Mouse (Mus musculus) erythroid progenitor cell, adult 5-6 weeks (primary cell): ENCODE data around the gene Tead1. TPM values are rescaled to one million over a fixed set of nuclear protein-coding genes. Genes with fewer than 3 reads are reported as not detected.

ENCODE experiments used
- ATAC-seq: replicated peaks from 2 replicates; pipeline ENCODE4 v1.8.0; 2016; ENCODE audit warnings: moderate number of reproducible peaks, mild to moderate bottlenecking, moderate TSS enrichment, inconsistent platforms; ENCODE audit not compliant: poor library complexity, low FRiP score, severe bottlenecking
- total RNA-seq, 2 experiments: library from RNA; stranded (forward) in 1 of 2; stranded (reverse) in 1 of 2; fragments of 150-400 nt in 1 of 2; fragments of 186-747, 209-891 nt in 1 of 2; gene quantifications; 2 replicates each; pipeline versions ENCODE4 v1.2.3 to v1.2.4; 2015 to 2017; ENCODE audit warnings: low replicate concordance in 2 of 2

Gene Tead1
- total RNA-seq, 2 experiments from 2014 or later: not detected

DNA sequence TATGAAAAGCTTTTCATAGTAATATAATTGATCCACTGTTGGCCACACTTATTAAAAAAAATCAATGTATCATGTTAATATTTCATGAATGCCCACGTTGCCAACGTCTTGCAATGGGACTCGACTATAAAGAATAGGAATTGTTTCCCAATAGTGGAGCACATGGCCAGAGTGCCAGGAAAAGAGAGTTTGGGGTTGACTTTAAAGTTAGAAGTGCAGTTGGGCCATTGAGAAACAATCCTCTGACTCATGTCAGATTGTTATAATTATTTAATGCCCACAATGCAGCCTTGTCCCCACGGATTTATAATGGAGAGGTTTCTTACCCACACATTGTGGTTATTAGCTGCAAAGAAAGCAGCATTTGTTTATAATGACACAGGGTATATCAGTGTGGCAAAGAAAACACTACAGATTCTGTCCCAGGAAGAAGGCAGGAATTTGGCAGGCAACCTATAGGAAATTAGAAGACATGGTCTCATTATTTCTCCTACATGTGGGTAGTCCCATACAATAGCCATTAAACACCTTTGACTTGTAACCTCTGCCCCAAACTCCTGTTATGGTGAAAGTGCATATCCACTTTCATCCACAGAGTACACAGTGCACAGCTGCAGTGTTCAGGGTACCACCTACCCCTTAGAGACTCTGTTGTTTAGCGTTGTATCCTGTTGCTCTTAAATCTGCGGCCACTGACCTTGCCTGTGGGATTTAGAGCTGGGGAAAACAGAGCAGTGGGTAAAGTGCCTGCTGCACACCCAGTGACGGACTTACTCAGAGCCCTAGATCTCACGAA, 118.6 kb downstream of the Tead1 start:
- no peak for ATAC-seq

DNA sequence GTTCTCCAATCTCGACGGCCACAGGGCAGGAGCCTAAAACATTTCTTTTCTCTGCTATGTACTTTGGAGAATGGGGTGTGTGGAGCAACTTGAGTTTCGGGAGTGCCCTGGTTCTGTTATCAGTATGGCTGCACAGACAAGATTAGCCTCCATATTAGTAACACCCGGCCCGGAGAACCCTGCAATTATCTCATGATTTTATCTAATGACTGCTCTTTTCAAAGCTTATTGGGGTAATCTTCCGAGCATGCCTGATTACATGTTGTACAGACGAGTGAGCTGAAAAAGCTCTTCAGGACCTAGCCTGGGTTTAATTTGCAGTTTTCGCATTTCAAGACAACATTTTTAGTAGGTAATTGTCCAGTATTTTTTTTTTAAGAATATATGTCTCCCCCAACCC, 122.6 kb downstream of the Tead1 start:
- no peak for ATAC-seq

DNA sequence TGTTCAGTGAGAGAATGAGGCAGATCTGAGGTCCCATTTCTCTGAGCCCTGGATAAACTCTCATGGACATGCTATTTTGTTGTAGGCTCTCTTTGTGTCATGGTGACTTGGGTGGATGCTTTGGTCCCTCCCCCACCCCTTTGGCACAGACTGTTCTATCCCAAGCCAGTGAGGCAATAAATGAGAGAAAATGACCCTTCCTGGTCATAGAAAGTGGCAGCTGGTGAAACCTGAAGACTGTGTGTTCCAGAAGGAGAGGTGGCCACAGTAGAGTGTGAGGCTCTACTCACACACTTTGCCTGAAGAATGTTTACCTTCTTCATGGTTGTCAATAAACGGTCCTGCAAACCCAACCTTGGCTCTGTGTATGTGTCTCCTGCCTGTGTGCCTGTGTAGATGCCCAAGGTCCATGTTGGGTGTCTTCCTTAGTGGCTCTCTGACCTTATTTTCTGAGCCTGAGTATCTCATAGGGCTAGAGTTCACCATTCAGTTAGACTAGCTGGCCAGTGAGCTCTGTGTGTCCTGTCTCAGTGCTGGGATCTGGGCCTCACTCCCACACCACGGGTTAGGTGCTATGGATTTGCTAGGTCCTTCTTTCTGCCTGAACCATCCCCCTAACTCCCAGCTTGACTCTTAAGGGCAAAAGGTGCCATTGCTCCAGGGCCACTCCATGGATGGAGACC, 127.7 kb downstream of the Tead1 start:
- ATAC-seq: no peak

DNA sequence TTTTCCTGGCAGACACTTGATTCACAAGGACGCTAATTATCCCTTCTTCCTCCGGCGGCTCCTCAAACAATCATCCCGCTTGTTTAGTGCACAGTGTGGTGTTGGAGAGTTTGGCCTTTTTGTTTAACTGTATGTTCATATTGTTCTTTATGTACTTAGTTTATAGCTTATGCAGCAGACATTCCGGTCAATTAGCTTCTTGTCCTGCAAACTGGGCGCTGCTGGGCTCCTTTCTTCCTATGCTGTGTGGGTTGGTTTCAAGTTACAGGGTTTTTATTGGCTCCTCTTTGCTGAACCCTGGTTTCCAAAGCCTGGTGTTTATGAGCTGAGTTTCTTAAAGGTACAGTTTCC, 128.3 kb downstream of the Tead1 start:
- ATAC-seq: no peak

DNA sequence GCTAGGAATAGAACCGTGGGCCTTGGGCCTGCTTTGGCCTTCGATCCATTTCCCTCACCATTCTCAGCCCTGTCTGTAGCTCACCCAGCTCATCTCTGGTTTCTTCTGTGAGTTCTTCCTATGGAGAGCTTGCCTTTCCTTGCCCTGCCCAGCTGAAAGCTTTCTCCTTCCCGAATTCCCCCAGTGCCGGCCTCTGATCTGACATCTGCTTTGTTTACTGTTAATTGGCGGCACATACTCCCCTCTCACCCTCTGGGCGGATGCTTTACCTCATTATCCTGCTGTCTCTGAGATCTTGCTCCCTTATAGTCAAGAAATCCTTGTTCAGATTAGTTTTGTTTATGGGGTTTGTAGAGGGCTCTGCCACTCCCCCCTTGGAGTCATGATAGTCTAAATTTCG, 131.6 kb downstream of the Tead1 start:
- ATAC-seq: no peak

DNA sequence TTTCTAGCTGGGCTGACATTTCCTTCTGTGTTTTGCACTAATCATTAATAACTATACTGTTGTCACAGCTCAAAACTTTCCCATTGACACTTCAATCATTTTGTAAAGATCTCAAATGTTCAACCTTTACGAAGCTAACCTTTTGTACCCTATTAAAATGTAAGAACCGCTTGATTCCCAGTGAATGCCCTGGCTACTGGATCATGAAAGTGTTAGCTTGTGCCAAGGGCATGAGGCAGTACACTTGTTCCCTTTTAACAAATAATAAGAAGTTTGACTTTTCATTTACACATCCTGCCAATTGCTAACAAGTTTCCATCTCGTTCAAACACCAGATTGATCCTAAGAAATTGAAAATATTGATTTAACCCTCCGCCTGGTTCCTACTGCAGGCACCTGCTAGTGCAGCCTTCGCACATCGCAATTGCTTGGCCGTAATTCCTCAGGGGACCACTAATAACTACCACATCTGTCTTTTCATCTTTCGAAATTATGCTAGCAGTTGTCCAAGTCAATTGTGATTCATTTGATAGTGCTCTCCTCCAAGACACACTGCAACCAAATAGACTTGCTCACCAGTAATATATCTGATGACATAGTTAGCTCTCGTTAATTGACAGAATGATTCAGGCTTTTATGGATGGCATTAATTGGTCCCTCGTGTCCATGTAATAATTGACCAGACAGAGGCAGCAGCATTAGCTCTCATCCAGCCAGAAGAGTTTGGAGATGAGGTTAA, 133.1 kb downstream of the Tead1 start:
- no peak for ATAC-seq

DNA sequence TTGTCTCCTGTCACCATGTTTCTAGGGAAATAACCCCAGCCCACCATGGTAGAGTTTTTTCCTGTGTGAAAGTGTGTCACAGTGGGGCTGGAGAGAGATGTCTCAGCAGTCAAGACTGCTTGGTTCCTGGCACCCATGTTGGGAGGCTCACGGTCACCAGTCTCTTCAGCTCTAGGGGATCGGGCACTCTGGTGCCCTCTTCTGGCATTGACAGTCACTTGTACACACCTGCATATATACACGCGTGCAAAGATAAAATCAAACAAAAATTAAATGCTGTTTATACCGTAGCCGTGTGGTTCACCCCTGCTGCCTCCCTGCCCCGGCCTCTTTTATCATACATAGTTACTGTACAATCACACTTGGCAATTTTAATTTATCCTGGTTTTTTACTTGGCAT, 134.0 kb downstream of the Tead1 start:
- no peak for ATAC-seq

- ATAC-seq: no peak
Observed at GRCm38 (mm10) chr7:112813731-112814306, 134.7 kb downstream of the Tead1 start.

GRCm38 (mm10) chr7:112816016-112816415, 136.9 kb downstream of the Tead1 start:
- ATAC-seq: no peak

- no peak for ATAC-seq
Observed at GRCm38 (mm10) chr7:112819833-112820232, 140.7 kb downstream of the Tead1 start.

- no peak for ATAC-seq
Observed at GRCm38 (mm10) chr7:112822879-112823278, 143.8 kb downstream of the Tead1 start.

DNA sequence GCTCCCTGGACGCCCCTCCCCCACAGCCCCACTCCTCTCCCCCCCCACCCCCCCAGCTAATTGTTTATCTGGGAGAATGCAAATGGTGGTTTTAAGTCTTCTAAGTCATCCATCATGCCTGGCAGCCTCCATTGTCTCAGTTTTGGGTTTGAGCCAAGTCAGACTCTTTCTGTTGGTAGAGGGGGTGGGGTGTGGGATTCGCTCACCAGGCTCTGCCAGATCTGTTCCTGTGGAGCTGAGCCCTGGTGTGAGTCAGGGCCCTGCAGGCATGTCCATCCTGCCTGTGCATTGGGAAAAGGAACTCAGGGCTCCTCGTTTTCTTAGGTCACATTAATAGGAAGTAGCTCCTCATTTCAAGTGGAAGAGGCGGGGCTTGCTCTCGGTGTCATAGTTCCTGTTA, 144.5 kb downstream of the Tead1 start:
- ATAC-seq: no peak

DNA sequence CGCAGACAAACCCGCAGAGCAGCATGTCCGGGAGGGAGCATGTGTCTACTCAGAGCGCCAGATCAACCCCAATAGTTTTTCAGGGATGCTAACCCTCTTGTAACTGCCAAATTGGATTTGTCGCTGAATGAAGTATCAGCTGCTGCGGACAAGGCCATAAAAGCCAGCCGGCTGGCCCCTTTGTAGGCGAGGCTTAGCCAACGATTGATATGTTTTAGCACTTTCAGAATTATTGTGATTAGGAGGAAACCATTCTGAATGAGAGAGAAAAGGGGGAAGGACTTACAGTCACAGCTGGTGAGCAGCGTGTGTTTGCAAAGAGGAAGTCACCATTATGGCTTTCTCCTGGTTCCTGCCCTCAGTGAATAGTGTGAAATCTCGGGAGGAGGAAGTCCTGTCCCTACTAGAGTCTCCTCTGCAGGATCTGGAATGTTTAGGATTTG, 146.2 kb downstream of the Tead1 start:
- ATAC-seq: no peak

- ATAC-seq: no peak
Observed at GRCm38 (mm10) chr7:112826114-112826911, 147.2 kb downstream of the Tead1 start.

DNA sequence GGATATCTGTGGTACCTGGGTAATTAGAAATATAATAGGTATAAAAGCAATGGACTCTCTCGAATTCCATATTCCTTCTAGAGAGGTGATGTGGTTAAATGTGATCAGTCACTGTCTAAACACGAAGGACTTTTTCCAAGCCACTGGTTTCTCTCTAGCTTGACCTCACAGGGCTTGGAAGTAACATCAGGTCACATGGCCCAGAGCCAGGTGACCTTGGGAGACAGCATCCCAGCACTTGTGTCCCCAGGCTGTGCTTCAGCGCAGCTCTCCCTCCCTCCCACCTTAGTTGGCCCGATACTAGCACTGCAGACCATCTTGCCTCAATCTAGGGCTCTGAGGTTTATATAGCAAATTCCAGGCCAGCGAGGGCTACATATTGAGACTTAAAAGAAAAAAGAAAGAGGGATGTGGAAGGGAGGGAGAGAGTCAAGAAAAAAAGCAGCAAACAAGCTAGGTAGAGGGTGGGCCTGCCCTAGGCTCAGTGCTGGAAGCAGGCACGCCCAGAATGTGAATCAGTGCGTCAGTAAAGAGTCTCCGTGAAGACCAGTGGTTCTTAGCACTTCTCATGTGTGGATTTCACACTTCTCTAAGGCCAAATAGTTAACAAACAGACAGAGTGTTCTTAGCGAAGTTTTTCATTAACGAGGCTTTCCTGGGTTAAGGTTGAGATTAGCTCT, 149.0 kb downstream of the Tead1 start:
- ATAC-seq: no peak

DNA sequence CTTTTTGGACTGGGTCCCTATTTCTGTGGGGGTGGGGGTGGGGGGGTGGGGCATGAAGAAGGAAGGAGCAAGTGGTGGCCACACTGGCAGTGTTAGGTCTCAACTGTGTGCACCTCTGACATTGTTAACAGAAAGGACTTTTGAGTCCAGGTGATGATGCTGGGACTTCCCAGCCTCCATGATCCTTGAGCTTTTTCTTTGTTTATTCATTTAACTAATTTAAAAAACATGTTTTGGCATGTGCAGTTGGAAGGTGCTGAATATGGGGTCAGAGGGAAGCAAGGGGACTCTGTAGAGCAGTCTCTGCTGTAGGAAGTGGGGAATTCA, 149.5 kb downstream of the Tead1 start:
- no peak for ATAC-seq

DNA sequence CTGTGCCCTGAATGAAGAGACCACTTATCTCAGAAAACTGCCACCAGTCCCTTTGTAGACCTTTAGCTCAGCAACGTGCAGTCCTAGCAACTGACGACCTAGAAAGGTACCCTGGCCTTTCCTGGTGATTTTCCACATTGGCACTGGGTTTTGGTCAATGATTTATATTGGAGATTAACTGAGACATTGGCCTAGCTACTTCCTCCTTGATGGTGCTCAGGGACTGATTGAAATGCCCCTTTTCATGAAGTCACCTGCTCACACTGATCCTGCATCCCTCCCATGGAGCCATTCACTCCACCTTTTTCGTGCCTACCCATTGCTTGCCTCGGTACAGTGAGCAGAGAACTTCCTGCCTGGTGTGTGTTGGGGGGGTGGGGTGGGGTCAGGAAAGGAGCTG, 151.8 kb downstream of the Tead1 start:
- ATAC-seq: no peak

- no peak for ATAC-seq
Observed at GRCm38 (mm10) chr7:112831446-112831845, 152.3 kb downstream of the Tead1 start.

DNA sequence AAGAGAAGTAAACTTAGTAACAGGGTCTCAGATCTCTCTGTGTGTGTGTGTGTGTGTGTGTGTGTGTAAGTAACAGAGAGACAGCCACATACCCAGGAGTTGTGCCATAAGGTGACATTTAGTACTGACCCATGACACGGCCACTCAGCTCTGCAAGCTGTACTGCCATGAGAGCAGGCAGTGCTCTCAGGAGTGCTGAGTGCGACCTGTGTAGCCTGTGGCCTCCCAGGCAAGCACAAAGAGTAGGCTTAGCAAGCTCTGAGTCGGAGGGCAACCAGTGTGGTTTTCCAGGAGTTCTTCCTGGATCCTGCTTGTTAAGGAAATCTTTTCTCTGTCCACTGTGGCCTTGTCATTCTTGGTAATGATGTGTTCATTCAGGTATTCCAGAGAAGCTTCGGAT, 154.0 kb downstream of the Tead1 start:
- ATAC-seq: no peak
